Mouse (Mus musculus): Measurements from ENCODE around the gene Nlrp6. TPM values are rescaled to one million over a fixed set of nuclear protein-coding genes. Genes with fewer than 3 reads are reported as not detected.
"Not testable (repeated sequence)": the region's sequence is repeated elsewhere in the genome, so short reads cannot be mapped to it uniquely, and the experiment has no call there.

The Nlrp6 gene
- total RNA-seq, 2 experiments from 2014 or later, result 0.27 to 0.51 TPM

GRCm38 (mm10) chr7:140955758-140956555, 35.3 kb downstream of the Nlrp6 start, which contains the start of the genes Gm45717 and Ifitm2:
Gene Gm45717 (minus strand): TSS chr7:140955937.
Gene Ifitm2 (minus strand): TSS chr7:140955987.
- no peak for TF ChIP-seq CTCF (conservative IDR thresholded peaks at IDR 0.05)
- Histone ChIP-seq H3K27ac (peak within 1 kb of the TSS; percentile 65), H3K4me3 (peak within 1 kb of the TSS; percentile 35)
- peak in 1 of 2 experiments; percentile 23 for DNase-seq (ENCODE audit: low spot score in 2 of 2)

GRCm38 (mm10) chr7:140956556-140956869, 35.8 kb downstream of the Nlrp6 start:
- Histone ChIP-seq H3K27ac (peak overlapping the region; percentile 65), H3K4me3 (no peak overlapping the region)
- no peak for DNase-seq (ENCODE audit: low spot score in 2 of 2)
- no peak for TF ChIP-seq CTCF (conservative IDR thresholded peaks at IDR 0.05)

- DNase-seq (ENCODE audit: low spot score in 2 of 2), result peak in 1 of 2 experiments; percentile 42
- no peak overlapping the region for H3K4me3 ChIP-seq
- H3K27ac ChIP-seq, result no peak overlapping the region
- TF ChIP-seq CTCF (conservative IDR thresholded peaks at IDR 0.05), result peak; percentile 75
Observed at GRCm38 (mm10) chr7:140959181-140959901, 38.6 kb downstream of the Nlrp6 start.

- H3K27ac ChIP-seq, result no peak overlapping the region
- TF ChIP-seq CTCF (conservative IDR thresholded peaks at IDR 0.05), result no peak
- DNase-seq (ENCODE audit: low spot score in 2 of 2), result no peak
- H3K4me3 ChIP-seq, result no peak overlapping the region
Observed at GRCm38 (mm10) chr7:140960026-140960425, 39.3 kb downstream of the Nlrp6 start.

- DNase-seq (ENCODE audit: low spot score in 2 of 2), result no peak
- Histone ChIP-seq H3K27ac (no peak overlapping the region), H3K4me3 (no peak overlapping the region)
- TF ChIP-seq CTCF (conservative IDR thresholded peaks at IDR 0.05), result no peak
Observed at GRCm38 (mm10) chr7:140961416-140961815, 40.7 kb downstream of the Nlrp6 start.

DNA sequence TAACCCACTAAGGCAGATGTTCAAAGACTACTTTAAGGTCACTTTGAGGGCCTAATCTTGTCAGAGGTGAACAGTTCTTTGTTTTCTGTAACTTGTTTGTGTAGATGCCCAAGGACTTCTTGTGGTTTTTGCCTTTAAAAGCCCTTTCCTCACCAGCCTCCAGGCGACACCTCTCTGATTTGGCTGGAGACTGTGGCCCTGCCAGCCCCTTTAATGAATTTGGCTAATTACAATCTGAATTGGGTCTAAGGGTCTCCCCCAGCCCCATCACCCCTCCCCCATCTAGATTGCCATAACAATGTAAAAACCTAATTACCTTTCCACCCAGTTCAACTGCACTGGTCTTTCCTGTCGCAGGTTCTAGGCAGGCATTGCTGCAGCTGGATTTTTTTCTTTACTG, 42.0 kb downstream of the Nlrp6 start:
- no peak for DNase-seq (ENCODE audit: low spot score in 2 of 2)
- no peak for TF ChIP-seq CTCF (conservative IDR thresholded peaks at IDR 0.05)
- H3K27ac ChIP-seq, result no peak overlapping the region
- H3K4me3 ChIP-seq, result no peak overlapping the region

DNA sequence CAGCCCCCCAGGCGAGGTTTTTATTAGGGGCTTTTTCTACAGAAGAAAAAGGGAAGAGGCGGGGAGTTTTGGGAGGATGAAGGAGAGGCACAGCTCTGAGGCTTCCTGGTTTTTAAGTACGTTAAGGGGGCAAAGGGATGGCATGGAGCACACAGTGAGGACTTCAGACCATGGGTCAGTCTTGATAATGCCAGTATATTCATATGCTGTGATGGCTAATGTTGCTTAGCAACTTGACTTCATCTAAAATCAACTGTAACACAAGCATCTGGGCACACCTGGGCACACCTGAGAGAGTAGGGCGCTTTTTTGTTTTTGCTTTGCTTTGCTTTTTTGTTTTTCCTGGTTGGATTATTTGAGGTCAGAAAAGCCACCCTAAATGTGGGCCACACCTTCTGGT, 46.2 kb downstream of the Nlrp6 start, which contains the start of gene Ifitm1:
TSS of gene Ifitm1 (plus strand) at position 301 of the 400 bp plus-strand sequence.
- no peak for TF ChIP-seq CTCF (conservative IDR thresholded peaks at IDR 0.05)
- Histone ChIP-seq H3K4me3 (no peak within 1 kb of the TSS), H3K27ac (no peak within 1 kb of the TSS)
- no peak for DNase-seq (ENCODE audit: low spot score in 2 of 2)

DNA sequence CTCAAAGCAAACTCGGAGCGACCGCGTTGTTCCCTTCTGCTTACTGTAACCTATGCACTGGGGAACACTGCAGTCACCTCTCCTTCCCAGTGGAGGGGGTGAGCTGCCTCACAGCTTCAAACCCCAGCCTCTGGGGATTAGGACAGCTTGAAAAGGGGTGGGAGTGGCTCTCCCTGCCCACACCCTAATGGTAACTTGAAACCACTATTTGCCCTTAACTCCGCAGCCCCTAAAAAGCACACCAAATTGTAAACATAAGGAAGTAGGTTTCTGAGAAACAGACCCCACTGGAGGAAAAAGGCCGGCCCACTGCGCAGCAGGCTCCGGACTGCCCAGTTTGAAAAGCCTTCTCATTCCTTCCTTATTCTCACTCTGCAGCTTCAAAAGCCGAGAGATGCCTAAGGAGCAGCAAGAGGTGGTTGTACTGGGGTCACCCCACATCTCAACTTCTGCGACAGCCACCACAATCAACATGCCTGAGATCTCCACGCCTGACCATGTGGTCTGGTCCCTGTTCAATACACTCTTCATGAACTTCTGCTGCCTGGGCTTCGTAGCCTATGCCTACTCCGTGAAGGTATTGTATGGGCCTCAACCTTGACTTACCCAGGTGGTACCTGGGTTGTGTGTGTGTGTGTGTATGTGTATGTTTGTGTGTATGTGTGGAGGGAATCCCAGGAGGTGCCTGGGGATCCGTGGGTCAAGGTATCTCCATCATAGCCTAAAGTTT, 47.3 kb downstream of the Nlrp6 start:
- no peak for TF ChIP-seq CTCF (conservative IDR thresholded peaks at IDR 0.05)
- Histone ChIP-seq H3K4me3 (no peak overlapping the region), H3K27ac (no peak overlapping the region)
- DNase-seq (ENCODE audit: low spot score in 2 of 2), result no peak

DNA sequence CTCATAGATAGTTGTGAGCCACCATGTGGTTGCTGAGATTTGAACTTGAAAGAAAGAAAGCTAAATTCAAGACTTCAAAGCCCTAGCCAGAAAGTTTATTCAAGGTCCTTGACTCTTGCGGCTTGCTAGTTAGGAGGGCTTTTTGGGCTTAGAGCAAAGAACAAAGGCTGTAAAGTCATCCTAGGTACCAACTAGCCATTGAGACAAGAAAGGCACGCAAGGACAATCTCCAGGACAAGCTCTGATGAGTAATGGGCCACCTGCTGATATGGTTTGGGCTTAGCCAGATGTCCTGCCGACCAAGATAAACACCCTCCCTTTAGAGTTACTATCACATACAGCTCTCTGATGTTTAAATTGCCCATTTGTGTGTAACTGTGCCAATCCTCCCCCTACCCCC, 48.0 kb downstream of the Nlrp6 start:
- not testable (repeated sequence) for H3K4me3 ChIP-seq; H3K27ac ChIP-seq; DNase-seq (ENCODE audit: low spot score in 2 of 2)

GRCm38 (mm10) chr7:140970931-140971330, 50.2 kb downstream of the Nlrp6 start:
- DNase-seq (ENCODE audit: low spot score in 2 of 2), result no peak
- H3K4me3 ChIP-seq, result no peak overlapping the region
- no peak overlapping the region for H3K27ac ChIP-seq
- TF ChIP-seq CTCF (conservative IDR thresholded peaks at IDR 0.05), result no peak

GRCm38 (mm10) chr7:140971479-140972171, 50.9 kb downstream of the Nlrp6 start:
- no peak for TF ChIP-seq CTCF (conservative IDR thresholded peaks at IDR 0.05)
- no peak overlapping the region for H3K4me3 ChIP-seq
- DNase-seq (ENCODE audit: low spot score in 2 of 2), result no peak
- no peak overlapping the region for H3K27ac ChIP-seq

GRCm38 (mm10) chr7:140973396-140974165, 52.9 kb downstream of the Nlrp6 start:
- no peak overlapping the region for H3K27ac ChIP-seq
- no peak for DNase-seq (ENCODE audit: low spot score in 2 of 2)
- TF ChIP-seq CTCF (conservative IDR thresholded peaks at IDR 0.05), result no peak
- H3K4me3 ChIP-seq, result no peak overlapping the region

Measured in layer of hippocampus, adult 2 months (tissue).